Mouse (Mus musculus): ENCODE results near the gene Htatip2. TPM values are rescaled to one million over a fixed set of nuclear protein-coding genes. Genes with fewer than 3 reads are reported as not detected.

Htatip2 gene
- total RNA-seq, 4 experiments from 2014 or later, result 10.9 to 14.8 (median 13.7) TPM

GRCm38 (mm10) chr7:49785141-49785540 is 26.2 kb downstream of the Htatip2 start:
- DNase-seq (ENCODE audit: low spot score in 2 of 2), result no peak

GRCm38 (mm10) chr7:49786618-49787382 is 27.9 kb downstream of the Htatip2 start:
- peak in 1 of 2 experiments; percentile 63 for DNase-seq (ENCODE audit: low spot score in 2 of 2)

GRCm38 (mm10) chr7:49787383-49787645 is 28.4 kb downstream of the Htatip2 start:
- DNase-seq (ENCODE audit: low spot score in 2 of 2), result no peak

GRCm38 (mm10) chr7:49794304-49794703 is 35.4 kb downstream of the Htatip2 start:
- DNase-seq (ENCODE audit: low spot score in 2 of 2), result no peak

DNA sequence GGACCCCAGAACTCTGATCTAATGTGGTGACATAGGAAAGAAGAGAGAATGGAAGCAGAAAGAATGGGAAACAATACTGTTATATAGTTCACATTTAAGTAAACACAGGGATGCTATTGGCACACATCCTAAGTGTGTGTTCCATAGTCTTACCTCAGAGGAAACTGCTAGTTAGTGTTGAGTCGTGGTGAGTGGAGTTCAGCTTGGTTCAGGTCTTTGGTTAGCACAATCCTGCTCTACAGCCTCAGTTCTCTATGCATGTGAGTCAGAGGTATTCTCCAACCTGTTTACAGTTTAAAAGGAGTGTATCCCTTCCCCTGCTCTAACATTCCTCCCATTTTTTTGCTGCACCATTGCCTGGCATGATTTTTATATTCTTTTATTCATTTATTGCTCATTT is 38.3 kb downstream of the Htatip2 start:
- DNase-seq (ENCODE audit: low spot score in 2 of 2), result no peak

- no peak for DNase-seq (ENCODE audit: low spot score in 2 of 2)
Measured at GRCm38 (mm10) chr7:49803511-49803910, 44.6 kb downstream of the Htatip2 start.

DNA sequence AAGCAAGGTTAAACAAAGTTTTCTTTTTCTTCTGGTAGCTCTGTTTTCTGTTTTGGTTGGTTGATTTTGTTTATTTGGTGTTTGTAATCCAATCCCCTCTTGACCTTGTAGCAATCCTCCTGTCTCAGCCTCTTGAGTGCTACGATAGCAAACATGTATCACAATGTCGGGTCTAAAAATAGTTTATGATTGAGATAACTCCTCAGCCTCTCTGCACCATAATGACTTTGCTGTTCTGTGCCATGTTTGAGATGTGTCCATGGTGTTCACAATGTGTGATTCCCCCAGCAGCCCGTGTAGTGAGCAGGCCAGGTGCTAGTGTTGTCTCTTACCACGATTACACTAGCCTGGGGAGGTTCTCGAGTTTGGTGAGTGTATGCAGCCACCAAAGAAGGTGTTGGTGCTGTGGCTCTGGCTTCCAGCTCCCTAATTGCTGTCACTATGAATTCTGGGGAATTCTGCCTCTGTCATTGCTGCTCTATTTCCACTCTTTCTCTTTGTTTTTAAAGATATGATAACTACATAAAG is 45.8 kb downstream of the Htatip2 start:
- DNase-seq (ENCODE audit: low spot score in 2 of 2), result no peak

DNA sequence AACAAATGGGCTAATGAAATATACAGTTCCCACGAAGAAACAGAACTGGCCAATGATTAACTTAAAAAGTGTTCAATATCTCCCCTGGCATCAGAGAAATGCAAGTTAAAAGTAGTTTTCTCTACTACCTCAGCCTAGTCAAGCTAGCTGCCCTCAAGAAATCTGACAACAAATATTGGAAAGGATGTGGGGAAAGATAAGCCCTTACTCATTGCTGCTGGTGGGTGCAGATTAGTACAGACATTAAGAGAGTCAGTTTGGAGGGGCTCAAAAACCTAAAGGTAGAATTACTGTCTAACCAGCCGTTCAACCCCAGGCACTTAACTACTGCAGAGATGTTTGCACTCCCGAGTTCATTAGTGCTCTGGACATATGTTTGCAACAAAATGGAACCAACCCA is 46.7 kb downstream of the Htatip2 start:
- no peak for DNase-seq (ENCODE audit: low spot score in 2 of 2)

DNA sequence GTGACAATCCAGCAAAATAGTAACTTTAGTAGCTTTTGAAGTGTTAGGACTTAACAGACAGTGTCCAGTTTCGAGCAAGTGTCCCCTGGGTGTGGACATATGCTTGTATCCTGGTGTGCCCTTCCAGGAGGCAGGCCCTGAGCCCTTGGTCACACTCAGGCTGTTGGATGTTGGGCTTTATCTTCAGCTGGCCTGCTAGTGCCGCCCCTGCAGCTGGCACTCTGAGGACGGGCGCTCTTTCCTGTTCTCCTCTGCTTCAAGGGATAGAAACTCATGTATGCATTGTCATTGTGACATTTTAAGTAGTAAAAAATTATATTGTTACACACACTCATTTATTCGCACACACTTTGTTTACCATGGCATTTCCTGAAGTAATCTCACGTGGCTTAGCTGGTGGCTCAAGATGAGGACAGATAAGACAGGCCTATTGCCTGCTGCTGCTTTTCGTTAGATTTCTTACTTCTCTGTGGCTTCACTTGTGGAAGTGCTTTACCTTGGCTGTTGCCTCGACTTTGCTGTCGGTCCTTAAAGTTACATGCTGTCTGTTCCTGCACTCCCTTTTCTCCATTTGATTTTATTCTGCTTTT is 48.3 kb downstream of the Htatip2 start:
- DNase-seq (ENCODE audit: low spot score in 2 of 2), result no peak

GRCm38 (mm10) chr7:49807846-49808622 is 49.1 kb downstream of the Htatip2 start:
- no peak for DNase-seq (ENCODE audit: low spot score in 2 of 2)

GRCm38 (mm10) chr7:49809100-49809499 is 50.2 kb downstream of the Htatip2 start:
- no peak for DNase-seq (ENCODE audit: low spot score in 2 of 2)

DNA sequence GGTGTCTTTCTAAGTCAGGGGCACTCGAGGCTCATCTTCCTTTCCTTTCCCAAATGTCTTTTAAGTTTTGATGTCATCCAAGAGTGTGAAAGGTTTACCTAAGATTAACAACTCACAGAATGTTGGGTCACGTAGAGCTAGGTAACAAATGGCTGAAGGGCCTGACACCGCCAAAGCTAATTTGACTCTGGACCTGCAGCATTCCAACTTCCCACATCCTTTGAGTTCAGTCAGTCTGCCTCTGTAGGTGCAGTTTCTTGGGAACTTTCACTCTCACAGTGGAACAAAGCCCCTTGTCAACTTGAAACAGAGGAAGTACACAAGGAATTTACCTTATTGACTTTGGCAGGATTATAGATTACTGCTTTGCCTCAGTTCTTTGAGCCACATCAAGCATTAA is 50.6 kb downstream of the Htatip2 start:
- no peak for DNase-seq (ENCODE audit: low spot score in 2 of 2)

DNA sequence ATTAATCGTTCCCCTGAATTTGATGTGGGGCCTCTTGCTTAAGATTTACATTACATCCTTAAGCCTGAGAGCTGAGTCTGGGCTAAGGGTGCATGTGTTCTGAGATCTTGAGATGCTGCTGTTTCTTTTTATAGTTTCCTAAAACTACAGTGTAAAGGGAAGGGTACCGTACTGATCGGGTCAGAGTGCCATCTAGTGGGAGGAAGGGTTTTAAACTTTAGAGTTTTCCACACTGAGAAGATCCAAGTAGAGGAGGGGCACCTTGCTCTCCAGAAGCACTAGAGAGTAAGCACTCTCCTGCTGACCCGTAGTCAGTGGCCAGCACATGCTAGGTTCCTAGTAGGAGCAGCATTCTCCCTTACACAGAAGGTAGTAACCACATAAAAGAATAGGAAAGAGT is 52.4 kb downstream of the Htatip2 start:
- DNase-seq (ENCODE audit: low spot score in 2 of 2), result no peak

- DNase-seq (ENCODE audit: low spot score in 2 of 2), result no peak
Measured at GRCm38 (mm10) chr7:49819393-49819792, 60.5 kb downstream of the Htatip2 start.

DNA sequence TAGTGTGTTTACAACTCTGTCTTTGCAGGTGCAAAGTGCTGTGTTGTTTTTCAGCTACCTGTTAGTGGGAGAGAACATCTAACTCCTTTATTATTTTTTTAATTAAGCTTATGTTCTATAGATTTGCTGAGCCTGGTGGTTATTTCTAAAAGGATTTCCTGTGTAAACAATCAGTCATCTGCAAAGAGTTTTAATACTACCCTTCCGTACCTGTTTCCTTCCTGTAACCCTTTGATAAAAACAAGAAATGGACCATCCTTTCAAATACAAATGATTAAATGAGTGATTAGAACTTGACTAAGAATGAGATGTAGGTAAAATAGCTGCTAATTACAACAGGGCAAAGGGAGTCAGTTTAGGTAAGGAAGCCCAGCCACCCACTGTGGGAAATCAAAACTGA is 62.5 kb downstream of the Htatip2 start:
- DNase-seq (ENCODE audit: low spot score in 2 of 2), result no peak

- no peak for DNase-seq (ENCODE audit: low spot score in 2 of 2)
Measured at GRCm38 (mm10) chr7:49822028-49822427, 63.1 kb downstream of the Htatip2 start.

Other genes starting within 250 kb of the Htatip2 start
- not detected for gene Dbx1, start 122.3 kb upstream of the Htatip2 start, total RNA-seq (2022)
- 10 to 100 TPM; 33.1 to 41.9 (median 33.6) TPM for gene Prmt3, start 19.2 kb downstream of the Htatip2 start, total RNA-seq (2022)
- gene Slc6a5, start 151.0 kb downstream of the Htatip2 start, total RNA-seq (2022), result under 1 TPM in 2 of 4 experiments, not detected in 2; 0.07 to 0.08 TPM
- 10 to 100 TPM; 49.8 to 55.3 (median 51.8) TPM for gene Nell1, start 215.7 kb downstream of the Htatip2 start, total RNA-seq (2022)

Measured in layer of hippocampus, adult 8-10 months (tissue).